Mouse (Mus musculus): ENCODE measurements around the gene Birc6. TPM values are rescaled to one million over a fixed set of nuclear protein-coding genes. Genes with fewer than 3 reads are reported as not detected.

The Birc6 gene
- polyA plus RNA-seq (2021): 57.4 TPM

- no peak for TF ChIP-seq CTCF (IDR thresholded peaks at IDR 0.05)
- ChIA-PET CTCF (no interaction called here), POLR2A (interaction anchor here (0.7 to 1.4 kb wide), 3 partner anchors 14 to 223 kb away, joined by 3 read pairs; no protein-coding TSS in a partner anchor)
- in situ Hi-C loops (cut with MboI; ENCODE audit: low pct_unique_long_range_greater_than_20kb): no loop called here
- DNase-seq (ENCODE audit: low read depth, low spot score): peak; percentile 93
- no peaks in the 10 kb centered on the region for H3K27me3 ChIP-seq
- ATAC-seq: peak; percentile 91
Measured at GRCm38 (mm10) chr17:74527729-74528607, at the start of gene Birc6. TSS of gene Birc6 (plus strand) at chr17:74528295.

- peak; percentile 39 for ATAC-seq
- no peaks in the 10 kb centered on the region for H3K27me3 ChIP-seq
- no peak for TF ChIP-seq CTCF (IDR thresholded peaks at IDR 0.05)
- ChIA-PET CTCF (no interaction called here), POLR2A (no interaction called here)
- DNase-seq (ENCODE audit: low read depth, low spot score): no peak
- in situ Hi-C loops (cut with MboI; ENCODE audit: low pct_unique_long_range_greater_than_20kb): no loop called here
Measured at GRCm38 (mm10) chr17:74480361-74481069, 47.6 kb upstream of the Birc6 start.

GRCm38 (mm10) chr17:74489024-74489900 is 38.8 kb upstream of the Birc6 start, which contains the start of gene Yipf4:
TSS of gene Yipf4 (plus strand) at chr17:74489493.
- DNase-seq (ENCODE audit: low read depth, low spot score) (peak; percentile 86), ATAC-seq (peak; percentile 99)
- ChIA-PET POLR2A (interaction anchor here (0.7 to 0.9 kb wide), 3 partner anchors 13 to 94 kb away, joined by 3 to 7 read pairs (median 3); partner anchors contain the start of gene Slc30a6), CTCF (interaction anchor here (0.9 kb wide), 1 partner anchor 40 kb away, joined by 3 read pairs; no protein-coding TSS in a partner anchor)
- H3K27me3 ChIP-seq: no peaks in the 10 kb centered on the region
- in situ Hi-C loops (cut with MboI; ENCODE audit: low pct_unique_long_range_greater_than_20kb): no loop called here
- TF ChIP-seq CTCF (IDR thresholded peaks at IDR 0.05): no peak

GRCm38 (mm10) chr17:74489901-74490220 is 38.2 kb upstream of the Birc6 start:
- DNase-seq (ENCODE audit: low read depth, low spot score) (no peak), ATAC-seq (no peak)
- in situ Hi-C loops (cut with MboI; ENCODE audit: low pct_unique_long_range_greater_than_20kb): no loop called here
- no peaks in the 10 kb centered on the region for H3K27me3 ChIP-seq
- ChIA-PET POLR2A (no interaction called here), CTCF (no interaction called here)
- TF ChIP-seq CTCF (IDR thresholded peaks at IDR 0.05): no peak

- ChIA-PET POLR2A (no interaction called here), CTCF (no interaction called here)
- in situ Hi-C loops (cut with MboI; ENCODE audit: low pct_unique_long_range_greater_than_20kb): no loop called here
- no peaks in the 10 kb centered on the region for H3K27me3 ChIP-seq
- DNase-seq (ENCODE audit: low read depth, low spot score) (no peak), ATAC-seq (no peak)
- no peak for TF ChIP-seq CTCF (IDR thresholded peaks at IDR 0.05)
Measured at GRCm38 (mm10) chr17:74491565-74491964, 36.5 kb upstream of the Birc6 start.

GRCm38 (mm10) chr17:74500204-74500603 is 27.9 kb upstream of the Birc6 start:
- DNase-seq (ENCODE audit: low read depth, low spot score) (no peak), ATAC-seq (no peak)
- TF ChIP-seq CTCF (IDR thresholded peaks at IDR 0.05): no peak
- no peaks in the 10 kb centered on the region for H3K27me3 ChIP-seq
- in situ Hi-C loops (cut with MboI; ENCODE audit: low pct_unique_long_range_greater_than_20kb): no loop called here
- ChIA-PET POLR2A (no interaction called here), CTCF (no interaction called here)

GRCm38 (mm10) chr17:74501085-74501484 is 27.0 kb upstream of the Birc6 start:
- ChIA-PET POLR2A (no interaction called here), CTCF (no interaction called here)
- H3K27me3 ChIP-seq: no peaks in the 10 kb centered on the region
- in situ Hi-C loops (cut with MboI; ENCODE audit: low pct_unique_long_range_greater_than_20kb): no loop called here
- ATAC-seq (no peak), DNase-seq (ENCODE audit: low read depth, low spot score) (no peak)
- TF ChIP-seq CTCF (IDR thresholded peaks at IDR 0.05): no peak

- in situ Hi-C loops (cut with MboI; ENCODE audit: low pct_unique_long_range_greater_than_20kb): no loop called here
- POLR2A ChIA-PET: no interaction called here
- no peak for DNase-seq (ENCODE audit: low read depth, low spot score)
- H3K27me3 ChIP-seq: no peaks in the 10 kb centered on the region
- ATAC-seq: no peak
- CTCF ChIA-PET: no interaction called here
- TF ChIP-seq CTCF (IDR thresholded peaks at IDR 0.05): no peak
Measured at GRCm38 (mm10) chr17:74507934-74508333, 20.2 kb upstream of the Birc6 start.

- POLR2A ChIA-PET: no interaction called here
- in situ Hi-C loops (cut with MboI; ENCODE audit: low pct_unique_long_range_greater_than_20kb): no loop called here
- ATAC-seq: no peak
- TF ChIP-seq CTCF (IDR thresholded peaks at IDR 0.05): no peak
- CTCF ChIA-PET: no interaction called here
- no peak for DNase-seq (ENCODE audit: low read depth, low spot score)
- no peaks in the 10 kb centered on the region for H3K27me3 ChIP-seq
Measured at GRCm38 (mm10) chr17:74508600-74508999, 19.5 kb upstream of the Birc6 start.

GRCm38 (mm10) chr17:74512308-74512707 is 15.8 kb upstream of the Birc6 start:
- DNase-seq (ENCODE audit: low read depth, low spot score) (no peak), ATAC-seq (no peak)
- no peak for TF ChIP-seq CTCF (IDR thresholded peaks at IDR 0.05)
- H3K27me3 ChIP-seq: no peaks in the 10 kb centered on the region
- CTCF ChIA-PET: interaction anchor here (1.5 kb wide), 1 partner anchor 9 kb away, joined by 4 read pairs; no protein-coding TSS in a partner anchor
- POLR2A ChIA-PET: interaction anchor here (0.7 kb wide), 1 partner anchor 112 kb away, joined by 3 read pairs; no protein-coding TSS in a partner anchor
- in situ Hi-C loops (cut with MboI; ENCODE audit: low pct_unique_long_range_greater_than_20kb): no loop called here

Measured in Patski (cell line).